Mouse (Mus musculus) c-Kit-positive CD71-negative TER-119-negative erythroid progenitor cells, embryonic 14.5 days (primary cell): ENCODE data around the gene Slc15a4.
A peak's percentile ranks its signal among the peaks of the same experiment; 100 is the strongest.

ENCODE experiments used
- DNase-seq: peaks from one replicate; pipeline ENCODE4 v3.0.0-alpha.2; 2013; ENCODE audit warnings: low read depth

Gene Slc15a4

GRCm38 (mm10) chr5:127620371-127620770 is 12.3 kb downstream of the Slc15a4 start:
- no peak for DNase-seq

DNA sequence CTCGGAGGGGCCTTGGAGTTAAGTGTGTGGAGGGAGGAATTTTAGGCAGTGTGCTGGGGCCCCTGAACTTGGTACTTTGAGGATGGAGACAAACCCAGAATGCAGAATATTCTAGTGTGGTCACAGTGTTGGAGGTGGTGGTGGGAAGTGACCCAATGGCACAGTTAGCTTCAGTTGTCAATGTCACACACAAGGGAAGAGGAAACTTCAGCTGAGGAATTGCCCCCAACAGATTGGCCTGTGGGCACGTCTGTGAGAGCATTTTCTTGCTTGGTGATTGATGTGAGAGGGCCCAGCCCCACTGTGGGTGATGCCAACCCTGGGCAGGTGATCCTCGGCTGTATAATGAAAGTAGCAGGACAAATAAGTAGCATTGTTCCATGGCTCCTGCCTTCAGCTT is 13.9 kb downstream of the Slc15a4 start:
- DNase-seq, result no peak

GRCm38 (mm10) chr5:127616884-127617635 is 15.6 kb downstream of the Slc15a4 start:
- DNase-seq, result peak; percentile 92

DNA sequence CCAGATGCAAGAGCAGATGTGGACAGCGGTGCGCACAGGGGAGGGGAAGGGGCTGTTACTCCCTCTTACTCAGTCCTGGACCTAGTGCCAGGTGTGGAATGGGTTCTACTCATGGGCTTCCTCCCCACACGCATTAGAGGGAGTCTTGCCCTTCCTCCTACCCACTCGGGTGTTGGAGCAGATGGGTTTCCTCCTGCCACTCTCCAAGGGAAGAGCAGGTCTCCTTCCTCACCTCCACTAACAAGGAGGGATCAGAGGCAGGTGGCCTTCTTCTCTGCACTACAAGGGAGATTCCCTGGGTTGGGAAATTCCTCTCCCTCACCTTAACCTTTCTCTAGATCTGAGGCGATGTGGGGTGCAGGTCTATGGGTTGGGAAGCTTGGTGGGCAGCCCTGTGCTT is 16.5 kb downstream of the Slc15a4 start:
- no peak for DNase-seq

- DNase-seq, result no peak
Measured at GRCm38 (mm10) chr5:127615459-127615858, 17.2 kb downstream of the Slc15a4 start.

- no peak for DNase-seq
Measured at GRCm38 (mm10) chr5:127612397-127612796, 20.3 kb downstream of the Slc15a4 start.

DNA sequence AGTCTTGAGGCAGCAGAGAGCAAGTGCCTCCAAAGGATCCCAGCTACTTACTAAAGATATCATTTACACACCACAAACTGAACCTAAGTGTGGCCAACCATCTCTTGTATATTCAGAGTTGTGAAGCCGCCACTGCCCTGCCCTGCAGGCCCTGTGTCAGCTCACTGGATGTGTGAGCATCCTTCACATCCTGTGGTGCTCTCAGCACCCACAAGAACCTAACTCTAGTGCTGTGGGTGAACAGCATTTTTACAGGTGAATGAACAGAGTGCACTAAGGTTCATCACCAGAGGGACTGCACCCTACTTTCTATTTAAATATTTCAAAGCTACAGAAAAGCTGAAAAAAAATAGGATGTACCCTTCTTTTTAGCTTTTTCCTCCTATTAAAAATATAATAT is 20.8 kb downstream of the Slc15a4 start:
- DNase-seq, result no peak

GRCm38 (mm10) chr5:127610787-127611509 is 21.7 kb downstream of the Slc15a4 start:
- peak; percentile 46 for DNase-seq

GRCm38 (mm10) chr5:127609191-127609714 is 23.4 kb downstream of the Slc15a4 start:
- no peak for DNase-seq

- no peak for DNase-seq
Measured at GRCm38 (mm10) chr5:127607507-127607906, 25.2 kb downstream of the Slc15a4 start.

DNA sequence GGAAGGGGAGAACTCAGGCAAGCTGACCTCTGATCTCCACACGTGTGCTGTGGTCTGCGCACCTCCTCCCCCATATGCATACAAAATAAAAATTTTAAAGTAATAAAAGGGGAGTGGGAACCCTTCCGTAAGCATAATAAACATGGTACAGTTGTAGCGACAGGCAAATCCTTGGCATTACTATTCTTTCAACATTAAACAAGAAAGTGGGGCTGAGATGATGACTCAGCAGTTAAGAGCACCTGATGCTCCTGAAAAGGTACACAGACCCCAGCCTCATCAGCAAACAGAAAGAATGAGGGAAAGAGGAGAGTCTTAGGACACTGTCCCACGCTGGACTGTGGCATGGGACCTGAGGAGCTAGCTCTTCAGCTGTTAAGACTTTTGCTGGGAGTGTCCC is 29.7 kb downstream of the Slc15a4 start:
- DNase-seq, result no peak

DNA sequence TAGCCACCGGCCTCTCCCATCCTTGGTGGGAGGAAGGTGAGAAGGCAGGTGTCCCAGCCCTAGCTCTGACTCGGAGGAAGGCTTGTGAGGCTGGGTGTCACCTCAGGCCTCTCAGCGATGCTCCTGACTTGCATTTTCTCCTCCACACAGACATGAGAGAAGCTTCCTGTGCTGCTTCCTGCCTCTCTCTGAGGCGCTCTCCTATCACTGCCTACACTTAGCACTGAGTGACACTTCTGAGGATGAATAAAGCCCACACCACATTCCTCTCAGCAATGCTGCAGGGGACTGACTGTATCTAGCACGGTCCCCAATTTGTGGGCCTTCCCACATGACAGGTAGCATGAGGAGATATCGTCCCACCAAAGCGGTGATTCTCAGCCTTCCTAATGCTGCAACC is 35.8 kb downstream of the Slc15a4 start:
- DNase-seq, result no peak

GRCm38 (mm10) chr5:127595676-127596075 is 37.0 kb downstream of the Slc15a4 start:
- DNase-seq, result no peak

- DNase-seq, result no peak
Measured at GRCm38 (mm10) chr5:127592854-127593253, 39.8 kb downstream of the Slc15a4 start.

- DNase-seq, result no peak
Measured at GRCm38 (mm10) chr5:127592406-127592805, 40.3 kb downstream of the Slc15a4 start.

DNA sequence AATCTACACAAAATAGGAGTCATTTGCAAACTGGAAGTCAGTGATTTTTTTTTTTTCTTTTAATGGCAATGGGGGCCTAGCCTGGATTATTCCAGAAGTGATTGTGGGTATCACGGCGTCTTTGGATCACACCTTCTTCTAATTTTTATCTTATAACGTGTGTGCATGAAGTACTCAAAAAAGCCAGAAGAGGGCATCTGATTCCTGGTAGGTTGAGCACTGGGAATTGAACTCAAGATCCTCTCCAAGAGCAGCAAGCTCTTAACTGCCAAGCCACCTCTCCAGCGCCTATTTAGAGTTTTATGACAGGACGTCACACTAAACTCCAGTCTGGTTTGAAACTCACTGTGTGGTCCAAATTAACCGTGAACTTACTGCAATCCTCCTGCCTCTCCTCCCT is 44.8 kb downstream of the Slc15a4 start:
- DNase-seq, result no peak

GRCm38 (mm10) chr5:127583658-127584057 is 49.0 kb downstream of the Slc15a4 start:
- no peak for DNase-seq

DNA sequence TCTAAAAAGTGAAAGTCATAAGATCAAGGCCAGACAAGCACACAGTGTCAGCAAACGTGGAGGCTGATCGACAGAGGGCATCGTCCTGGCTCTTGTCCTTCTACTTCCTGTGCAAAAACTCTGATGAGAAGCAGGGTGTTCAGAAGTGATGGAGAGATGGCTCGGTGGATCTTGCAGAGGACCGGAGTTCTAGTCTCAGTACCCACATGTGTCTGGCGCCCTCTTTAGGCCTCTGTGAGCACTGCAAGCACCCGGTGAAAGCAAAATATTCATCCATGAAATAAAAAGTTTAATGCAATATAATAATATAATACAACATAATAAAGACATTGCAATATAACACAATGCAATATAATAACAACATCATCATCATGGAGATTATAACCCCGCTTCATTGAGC is 55.3 kb downstream of the Slc15a4 start:
- no peak for DNase-seq

GRCm38 (mm10) chr5:127567165-127567741 is 65.4 kb downstream of the Slc15a4 start:
- DNase-seq, result no peak

DNA sequence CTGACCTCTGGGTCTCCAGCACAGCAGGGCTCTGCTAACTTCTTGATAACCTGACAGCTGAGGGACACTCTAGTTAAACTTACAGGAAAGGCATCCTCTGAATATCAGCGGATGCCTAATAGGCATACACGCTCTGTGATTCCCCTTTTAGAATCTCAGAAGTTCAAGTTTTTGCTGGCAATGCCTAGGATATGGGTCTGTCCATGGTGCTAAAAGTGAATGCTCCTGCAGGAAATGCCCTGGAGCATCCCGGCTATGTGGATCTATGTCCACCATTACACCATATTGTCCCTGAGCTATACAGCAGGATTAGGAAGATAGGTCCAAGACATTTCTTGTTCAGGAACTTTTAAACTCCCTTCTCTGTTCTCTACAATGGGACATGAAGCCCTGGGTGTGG is 71.6 kb downstream of the Slc15a4 start:
- DNase-seq, result no peak

- DNase-seq, result no peak
Measured at GRCm38 (mm10) chr5:127548136-127548535, 84.6 kb downstream of the Slc15a4 start.

DNA sequence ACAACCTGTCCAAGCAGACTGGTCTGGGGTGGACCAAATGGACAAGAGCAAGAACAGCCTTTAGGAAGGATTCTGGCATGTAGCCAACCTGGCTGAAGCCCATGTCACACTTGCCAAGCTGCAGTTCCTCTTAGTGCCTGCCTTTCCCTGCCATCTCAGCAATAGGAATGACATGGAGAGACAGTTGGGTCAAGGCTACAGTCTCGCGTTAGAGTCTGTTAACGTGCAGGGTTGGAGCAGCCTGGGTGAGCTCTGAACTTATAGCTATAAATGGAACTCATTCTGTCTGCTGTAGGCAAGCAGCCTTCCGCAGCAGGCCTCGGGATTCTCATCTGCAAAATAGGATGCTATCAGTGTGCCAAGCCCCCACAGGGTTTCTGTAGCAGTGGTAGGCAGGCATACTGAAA is 86.1 kb downstream of the Slc15a4 start:
- DNase-seq, result no peak
